Mouse (Mus musculus) lung, embryonic 15.5 days (tissue): ENCODE measurements around the gene Perp. TPM values are rescaled to one million over a fixed set of nuclear protein-coding genes. Genes with fewer than 3 reads are reported as not detected.

Experiments used
- ATAC-seq: fragments of 200-750 bp; cut with Nextera tagmentation; 2 replicates; pipeline ENCODE4 v1.8.0; 2017; ENCODE audit warnings: moderate number of reproducible peaks, borderline replicate concordance; ENCODE audit not compliant: low FRiP score, low TSS enrichment; ENCODE audit errors: extremely low read depth
- H3K27ac ChIP-seq: fragments of 300-500 bp; sonication (generic); 2 replicates; pipeline ENCODE4 v1.5.1; 2015; ENCODE audit warnings: moderate library complexity, mild to moderate bottlenecking, inconsistent platforms
- H3K27me3 ChIP-seq: fragments of 300-500 bp; sonication (generic); 2 replicates; pipeline ENCODE4 v1.6.1; 2015; ENCODE audit warnings: inconsistent platforms
- H3K36me3 ChIP-seq: fragments of 300-500 bp; sonication (generic); 2 replicates; pipeline ENCODE4 v1.6.1; 2015; ENCODE audit warnings: inconsistent platforms
- H3K4me1 ChIP-seq: fragments of 300-500 bp; sonication (generic); 2 replicates; pipeline ENCODE4 v1.6.1; 2015; ENCODE audit warnings: inconsistent platforms
- H3K4me2 ChIP-seq: fragments of 300-500 bp; sonication (generic); 2 replicates; pipeline ENCODE4 v1.6.1; 2015; ENCODE audit warnings: inconsistent platforms, mild to moderate bottlenecking, moderate library complexity
- H3K4me3 ChIP-seq: fragments of 300-500 bp; sonication (generic); 2 replicates; pipeline ENCODE4 v1.5.1; 2015; ENCODE audit warnings: mild to moderate bottlenecking, inconsistent platforms
- H3K9ac ChIP-seq: fragments of 300-500 bp; sonication (generic); 2 replicates; pipeline ENCODE4 v1.6.1; 2015; ENCODE audit warnings: inconsistent platforms
- H3K9me3 ChIP-seq: fragments of 300-500 bp; sonication (generic); 2 replicates; pipeline ENCODE4 v1.6.1; 2016; ENCODE audit warnings: inconsistent platforms
- WGBS: fragments of 180-500 bp; shearing (Covaris S2); methylation state at CpG from one replicate; pipeline ENCODE4 v1.1.7; 2015; 5-methylcytosine and 5-hydroxymethylcytosine counted together
- polyA plus RNA-seq: library from polyadenylated mRNA; unstranded; fragments of >200 nt; fragmentation: Nextera tagmentation; extraction: Ambion mirVana; gene quantifications from 2 replicates; pipeline ENCODE4 v1.2.1, GENCODE M21; 2015

Gene Perp
- polyA plus RNA-seq, 1 experiment from 2014 or later: 44.6 TPM

GRCm38 (mm10) chr10:18870990-18871389 is 26.2 kb downstream of the Perp start:
- H3K9ac ChIP-seq: no peak overlapping the region
- WGBS: 64% methylated on average over 2 of the region's 2 CpGs
- H3K27ac ChIP-seq: no peak overlapping the region
- H3K4me3 ChIP-seq: no peak overlapping the region
- H3K4me2 ChIP-seq: no peak overlapping the region
- no peaks in the 10 kb centered on the region for H3K27me3 ChIP-seq
- H3K4me1 ChIP-seq: peaks cover 3% of the 10 kb centered on the region; the same call in 1 of the 2 replicates
- ATAC-seq: no peak
- H3K9me3 ChIP-seq: no peaks in the 10 kb centered on the region
- no peaks in the 10 kb centered on the region for H3K36me3 ChIP-seq

GRCm38 (mm10) chr10:18876211-18876610 is 31.4 kb downstream of the Perp start:
- Histone ChIP-seq H3K9me3 (no peaks in the 10 kb centered on the region), H3K4me1 (peaks cover 9% of the 10 kb centered on the region), H3K9ac (no peak overlapping the region), H3K4me2 (no peak overlapping the region), H3K4me3 (no peak overlapping the region), H3K27me3 (no peaks in the 10 kb centered on the region), H3K27ac (no peak overlapping the region), H3K36me3 (no peaks in the 10 kb centered on the region)
- ATAC-seq: no peak
- 33% methylated on average over 1 of the region's 1 CpGs for WGBS

GRCm38 (mm10) chr10:18878111-18878510 is 33.3 kb downstream of the Perp start:
- Histone ChIP-seq H3K4me2 (no peak overlapping the region), H3K9ac (no peak overlapping the region), H3K4me1 (peaks cover 9% of the 10 kb centered on the region), H3K27me3 (no peaks in the 10 kb centered on the region), H3K27ac (no peak overlapping the region), H3K9me3 (no peaks in the 10 kb centered on the region), H3K36me3 (no peaks in the 10 kb centered on the region), H3K4me3 (no peak overlapping the region)
- 69% methylated on average over 6 of the region's 6 CpGs for WGBS
- ATAC-seq: no peak

- Histone ChIP-seq H3K9ac (no peak overlapping the region), H3K36me3 (no peaks in the 10 kb centered on the region), H3K27ac (no peak overlapping the region), H3K9me3 (no peaks in the 10 kb centered on the region), H3K4me2 (no peak overlapping the region), H3K4me3 (no peak overlapping the region), H3K27me3 (no peaks in the 10 kb centered on the region), H3K4me1 (peaks cover 9% of the 10 kb centered on the region)
- no peak for ATAC-seq
- 77% methylated on average over 4 of the region's 4 CpGs for WGBS
Observed at GRCm38 (mm10) chr10:18879160-18879559, 34.3 kb downstream of the Perp start.

GRCm38 (mm10) chr10:18879690-18880089 is 34.9 kb downstream of the Perp start:
- Histone ChIP-seq H3K9me3 (no peaks in the 10 kb centered on the region), H3K4me3 (no peak overlapping the region), H3K36me3 (no peaks in the 10 kb centered on the region), H3K9ac (no peak overlapping the region), H3K4me2 (no peak overlapping the region), H3K4me1 (peaks cover 9% of the 10 kb centered on the region), H3K27me3 (no peaks in the 10 kb centered on the region), H3K27ac (no peak overlapping the region)
- WGBS: 57% methylated on average over 1 of the region's 1 CpGs
- no peak for ATAC-seq

GRCm38 (mm10) chr10:18882190-18882589 is 37.4 kb downstream of the Perp start:
- Histone ChIP-seq H3K27ac (no peak overlapping the region), H3K9me3 (no peaks in the 10 kb centered on the region), H3K4me1 (peaks cover 8% of the 10 kb centered on the region), H3K36me3 (no peaks in the 10 kb centered on the region), H3K27me3 (no peaks in the 10 kb centered on the region), H3K4me2 (no peak overlapping the region), H3K4me3 (no peak overlapping the region), H3K9ac (no peak overlapping the region)
- 89% methylated on average over 1 of the region's 1 CpGs for WGBS
- ATAC-seq: no peak

- Histone ChIP-seq H3K36me3 (no peaks in the 10 kb centered on the region), H3K4me2 (no peak overlapping the region), H3K9me3 (no peaks in the 10 kb centered on the region), H3K27me3 (no peaks in the 10 kb centered on the region), H3K9ac (no peak overlapping the region), H3K27ac (no peak overlapping the region), H3K4me3 (no peak overlapping the region), H3K4me1 (peaks cover 10% of the 10 kb centered on the region)
- ATAC-seq: no peak
- WGBS: 46% methylated on average over 4 of the region's 4 CpGs
Observed at GRCm38 (mm10) chr10:18886918-18887625, 42.3 kb downstream of the Perp start.

- no peak overlapping the region for H3K27ac ChIP-seq
- 90% methylated on average over 1 of the region's 1 CpGs for WGBS
- H3K27me3 ChIP-seq: no peaks in the 10 kb centered on the region
Observed at GRCm38 (mm10) chr10:18888751-18889150, 43.9 kb downstream of the Perp start.

GRCm38 (mm10) chr10:18889255-18889654 is 44.4 kb downstream of the Perp start:
- Histone ChIP-seq H3K4me2 (no peak overlapping the region), H3K9me3 (no peaks in the 10 kb centered on the region), H3K4me1 (peaks cover 10% of the 10 kb centered on the region), H3K9ac (no peak overlapping the region), H3K4me3 (no peak overlapping the region), H3K27me3 (no peaks in the 10 kb centered on the region), H3K36me3 (no peaks in the 10 kb centered on the region), H3K27ac (no peak overlapping the region)
- no peak for ATAC-seq
- 71% methylated on average over 1 of the region's 1 CpGs for WGBS

More at GRCm38 (mm10) chr10:18888751-18889150, 43.9 kb downstream of the Perp start:
- Histone ChIP-seq H3K9ac (no peak overlapping the region), H3K4me1 (peaks cover 10% of the 10 kb centered on the region), H3K4me2 (no peak overlapping the region), H3K36me3 (no peaks in the 10 kb centered on the region), H3K9me3 (no peaks in the 10 kb centered on the region), H3K4me3 (no peak overlapping the region)
- no peak for ATAC-seq

GRCm38 (mm10) chr10:18891110-18891509 is 46.3 kb downstream of the Perp start:
- Histone ChIP-seq H3K27ac (no peak overlapping the region), H3K36me3 (no peaks in the 10 kb centered on the region), H3K27me3 (no peaks in the 10 kb centered on the region), H3K9ac (no peak overlapping the region), H3K4me1 (peaks cover 10% of the 10 kb centered on the region), H3K4me3 (no peak overlapping the region), H3K9me3 (no peaks in the 10 kb centered on the region), H3K4me2 (no peak overlapping the region)
- ATAC-seq: no peak

- H3K4me3 ChIP-seq: no peak overlapping the region
- WGBS: 60% methylated on average over 1 of the region's 1 CpGs
- no peaks in the 10 kb centered on the region for H3K9me3 ChIP-seq
Observed at GRCm38 (mm10) chr10:18892102-18892501, 47.3 kb downstream of the Perp start.

GRCm38 (mm10) chr10:18894259-18895166 is 49.7 kb downstream of the Perp start:
- Histone ChIP-seq H3K27ac (no peak overlapping the region), H3K9ac (no peak overlapping the region), H3K4me1 (no peaks in the 10 kb centered on the region), H3K9me3 (no peaks in the 10 kb centered on the region), H3K4me3 (no peak overlapping the region), H3K27me3 (no peaks in the 10 kb centered on the region), H3K4me2 (no peak overlapping the region), H3K36me3 (no peaks in the 10 kb centered on the region)
- 42% methylated on average over 6 of the region's 6 CpGs for WGBS
- no peak for ATAC-seq

More at GRCm38 (mm10) chr10:18892102-18892501, 47.3 kb downstream of the Perp start:
- ATAC-seq: no peak
- Histone ChIP-seq H3K27me3 (no peaks in the 10 kb centered on the region), H3K36me3 (no peaks in the 10 kb centered on the region), H3K27ac (no peak overlapping the region), H3K9ac (no peak overlapping the region), H3K4me1 (peaks cover 3% of the 10 kb centered on the region; the same call in 1 of the 2 replicates), H3K4me2 (no peak overlapping the region)
